Mouse (Mus musculus) brain, embryonic 14.5 days (tissue): Measurements from ENCODE around the gene Tnfsfm13.

ENCODE experiments used
- CTCF ChIP-seq: fragments of 200-500 bp; IDR thresholded peaks from 2 replicates; pipeline ENCODE4 v1.5.1; 2012; ENCODE audit warnings: inconsistent platforms, mild to moderate bottlenecking, moderate library complexity, borderline replicate concordance; ENCODE audit not compliant: insufficient read depth, insufficient read length; ENCODE audit errors: extremely low read depth
- POLR2A ChIP-seq: fragments of 200-500 bp; IDR thresholded peaks from 2 replicates; pipeline ENCODE4 v1.6.1; 2012; ENCODE audit warnings: mild to moderate bottlenecking, inconsistent platforms, borderline replicate concordance; ENCODE audit not compliant: poor library complexity, insufficient read depth, insufficient read length, severe bottlenecking; ENCODE audit errors: extremely low read depth

- TF ChIP-seq POLR2A, result no peak
- no peak for TF ChIP-seq CTCF
Measured at GRCm38 (mm10) chr11:69654760-69655159, 41.1 kb downstream of the Tnfsfm13 start.
